Mouse (Mus musculus) B cell, adult (primary cell): ENCODE results near the gene Ifi204. TPM values are rescaled to one million over a fixed set of nuclear protein-coding genes. Genes with fewer than 3 reads are reported as not detected.

Experiments used
- total RNA-seq: library from RNA; stranded (reverse); gene quantifications from 4 replicates; pipeline ENCODE4 v1.2.4, GENCODE M21; 2023; ENCODE audit not compliant: inconsistent age

Gene Ifi204
- total RNA-seq: 9.5 to 13.4 TPM (median 12.1 TPM) in 4 replicates

GRCm38 (mm10) chr1:173766848-173767617 is at the start of gene Ifi204:
Gene Ifi204, minus strand, starts transcription at chr1:173766943.

GRCm38 (mm10) chr1:173741656-173742055 is 25.1 kb downstream of the Ifi204 start, which contains the start of gene Ifi207:
Gene Ifi207, minus strand, starts transcription at chr1:173741747.

Other genes with a start within 250 kb of the Ifi204 start
- gene Ifi214, start 231.0 kb downstream of the Ifi204 start, total RNA-seq: 25.5 to 51.2 TPM (median 35.5 TPM) in 4 replicates
- 69.6 to 153 TPM (median 100 TPM) in 4 replicates for gene Ifi213, start 167.7 kb downstream of the Ifi204 start, total RNA-seq
- 193 to 235 TPM (median 204 TPM) in 4 replicates for gene Ifi209, start 136.0 kb downstream of the Ifi204 start, total RNA-seq
- gene Ifi208, start 93.3 kb downstream of the Ifi204 start, total RNA-seq: 29.7 to 53.1 TPM (median 36.8 TPM) in 4 replicates
- 1.6 to 2.9 TPM (median 1.7 TPM) in 4 replicates for gene Ifi207, start 25.2 kb downstream of the Ifi204 start, total RNA-seq
- 0.51 to 0.99 TPM in 2 of 4 replicates, not detected in the others for gene Ifi211, start 146.1 kb upstream of the Ifi204 start, total RNA-seq
- 501 to 587 TPM (median 554 TPM) in 4 replicates for gene Mndal, start 175.5 kb upstream of the Ifi204 start, total RNA-seq
- gene Ifi203, start 175.7 kb upstream of the Ifi204 start, total RNA-seq: 256 to 308 TPM (median 264 TPM) in 4 replicates
- not detected in 4 replicates for gene Ifi202b, start 215.8 kb upstream of the Ifi204 start, total RNA-seq